21 mouse cellular contexts compared by ENCODE assay signal in genomic region chr19:10434927-10435326, GRCm38 (mm10). TPM values are rescaled to one million over a fixed set of nuclear protein-coding genes. Genes with fewer than 3 reads are reported as not detected.
DNase-seq lines count a peak whose midpoint lies in the region; ATAC-seq and TF ChIP-seq lines count a peak whose summit lies in the region.
"Had no signal": no experiment of that assay in that cellular context is flagged by ENCODE, and none has a peak within 500 bp of the region (broad histone marks: within the 10 kb centered on the region; RNA-seq: fewer than 3 reads in every experiment).

No protein-coding gene starts in this region.

- no peak overlapping the region for H3K27ac ChIP-seq in intestine, embryonic 14.5 days (ENCODE audit: low read depth)
- H3K27ac ChIP-seq in intestine, postnatal 0 days (ENCODE audit: low read depth, low read length), result no peak overlapping the region
- H3K27ac ChIP-seq in lung, postnatal 0 days (ENCODE audit: low read length), result peak overlapping the region; percentile 81
- no peak overlapping the region for H3K27ac ChIP-seq in stomach, embryonic 14.5 days (ENCODE audit: low read length)
- H3K27ac ChIP-seq: embryonic facial prominence, embryonic 12.5 days; kidney, embryonic 15.5 days; limb, embryonic 13.5 days; liver, embryonic 14.5 days; midbrain, embryonic 13.5 days; neural tube, embryonic 13.5 days had no signal

- no peak overlapping the region for H3K9ac ChIP-seq in intestine, embryonic 14.5 days (ENCODE audit: low read length)
- H3K9ac ChIP-seq in intestine, postnatal 0 days (ENCODE audit: low read depth, low read length), result no peak overlapping the region
- no peak overlapping the region for H3K9ac ChIP-seq in lung, postnatal 0 days (replicated peaks; ENCODE audit: low read depth)
- no peak overlapping the region for H3K9ac ChIP-seq in stomach, embryonic 14.5 days (replicated peaks; ENCODE audit: low read depth, low read length)
- H3K9ac ChIP-seq: embryonic facial prominence, embryonic 12.5 days; kidney, embryonic 15.5 days; limb, embryonic 13.5 days; liver, embryonic 14.5 days; midbrain, embryonic 13.5 days; neural tube, embryonic 13.5 days had no signal

- no peak for TF ChIP-seq CTCF in intestine, postnatal 0 days (IDR thresholded peaks at IDR 0.05; ENCODE audit: low read depth)
- TF ChIP-seq CTCF in lung, postnatal 0 days (IDR thresholded peaks at IDR 0.05), result no peak

- H3K4me1 ChIP-seq in intestine, embryonic 14.5 days (replicated peaks; ENCODE audit: control insufficient read depth, insufficient read depth, low read length), result peaks cover 11% of the 10 kb centered on the region
- no peaks in the 10 kb centered on the region for H3K4me1 ChIP-seq in intestine, postnatal 0 days (replicated peaks; ENCODE audit: control insufficient read depth, insufficient read depth, low read length)
- peaks cover 5% of the 10 kb centered on the region; the same call in 1 of the 2 replicates for H3K4me1 ChIP-seq in lung, postnatal 0 days (ENCODE audit: insufficient read depth, low read depth, low read length)
- H3K4me1 ChIP-seq in stomach, embryonic 14.5 days (ENCODE audit: control insufficient read depth, insufficient read depth, low read length), result peaks cover 9% of the 10 kb centered on the region; the same call in 1 of the 2 replicates

- no peak overlapping the region for H3K4me2 ChIP-seq in intestine, embryonic 14.5 days (ENCODE audit: low read length)
- no peak overlapping the region for H3K4me2 ChIP-seq in intestine, postnatal 0 days (replicated peaks; ENCODE audit: low read depth)
- H3K4me2 ChIP-seq in lung, postnatal 0 days (replicated peaks; ENCODE audit: low read depth, low read length), result peak overlapping the region; percentile 28
- H3K4me2 ChIP-seq in stomach, embryonic 14.5 days (replicated peaks; ENCODE audit: low read depth, low read length), result no peak overlapping the region
- H3K4me2 ChIP-seq: embryonic facial prominence, embryonic 12.5 days; kidney, embryonic 15.5 days; limb, embryonic 13.5 days; midbrain, embryonic 13.5 days; neural tube, embryonic 13.5 days had no signal

- no peaks in the 10 kb centered on the region for H3K27me3 ChIP-seq in intestine, embryonic 14.5 days (replicated peaks; ENCODE audit: control insufficient read depth, insufficient read depth, low read length)
- H3K27me3 ChIP-seq in intestine, postnatal 0 days (replicated peaks; ENCODE audit: control insufficient read depth, insufficient read depth, low read length), result no peaks in the 10 kb centered on the region
- no peaks in the 10 kb centered on the region for H3K27me3 ChIP-seq in lung, postnatal 0 days (replicated peaks; ENCODE audit: insufficient read depth, low read length)
- H3K27me3 ChIP-seq in stomach, embryonic 14.5 days (ENCODE audit: control insufficient read depth, insufficient read depth, low read length), result no peaks in the 10 kb centered on the region
- H3K27me3 ChIP-seq: neural tube, embryonic 13.5 days had no signal

- 55% methylated on average over 6 of the region's 6 CpGs for WGBS in intestine, embryonic 14.5 days
- 33% methylated on average over 6 of the region's 6 CpGs for WGBS in intestine, postnatal 0 days
- 44% methylated on average over 6 of the region's 6 CpGs for WGBS in lung, postnatal 0 days
- 41% methylated on average over 6 of the region's 6 CpGs for WGBS in stomach, embryonic 14.5 days

- peak; percentile 74 for TF ChIP-seq EP300 in lung, postnatal 0 days (IDR thresholded peaks at IDR 0.05)

- DNase-seq in intestine, embryonic 14.5 days (ENCODE audit: low spot score), result no peak
- peak; percentile 92 for DNase-seq in lung, postnatal 0 days (ENCODE audit: low spot score)
- no peak for DNase-seq in cerebellum, postnatal 10 days
- no peak for DNase-seq in heart, adult 11 months
- DNase-seq in urinary bladder, adult 18-20 months (ENCODE audit: low spot score in 2 of 2), result no peak
- DNase-seq: adrenal gland, postnatal 25 days; B cell, adult 2 months; cerebellum, adult 11 months; gastrocnemius, postnatal 14 days; layer of hippocampus, postnatal 36 days; thymus, postnatal 36 days had no signal

- no peak overlapping the region for H3K4me3 ChIP-seq in intestine, embryonic 14.5 days (ENCODE audit: low read depth, low read length)
- no peak overlapping the region for H3K4me3 ChIP-seq in intestine, postnatal 0 days (ENCODE audit: low read depth, low read length)
- H3K4me3 ChIP-seq in lung, postnatal 0 days (ENCODE audit: low read depth, low read length), result no peak overlapping the region
- H3K4me3 ChIP-seq in stomach, embryonic 14.5 days (ENCODE audit: low read depth, low read length), result no peak overlapping the region
- H3K4me3 ChIP-seq: embryonic facial prominence, embryonic 12.5 days; erythroblast, embryonic 14.5 days; kidney, embryonic 15.5 days; limb, embryonic 13.5 days; midbrain, embryonic 13.5 days; neural tube, embryonic 13.5 days had no signal

- ATAC-seq in intestine, embryonic 14.5 days (replicated peaks; ENCODE audit: low FRiP score, low TSS enrichment, low read depth), result peak; percentile 55
- peak; percentile 73 for ATAC-seq in intestine, postnatal 0 days
- peak; percentile 96 for ATAC-seq in lung, postnatal 0 days
- peak; percentile 84 for ATAC-seq in stomach, embryonic 14.5 days (ENCODE audit: insufficient number of reproducible peaks, insufficient read depth, low FRiP score, low read depth)
- ATAC-seq: forebrain, embryonic 14.5 days; midbrain, embryonic 13.5 days had no signal

- H3K36me3 ChIP-seq in intestine, embryonic 14.5 days (ENCODE audit: control insufficient read depth, insufficient read depth, low read length), result no peaks in the 10 kb centered on the region
- H3K36me3 ChIP-seq in intestine, postnatal 0 days (ENCODE audit: control insufficient read depth, insufficient read depth), result no peaks in the 10 kb centered on the region
- no peaks in the 10 kb centered on the region for H3K36me3 ChIP-seq in lung, postnatal 0 days (ENCODE audit: insufficient read depth, low read length)
- H3K36me3 ChIP-seq in stomach, embryonic 14.5 days (ENCODE audit: control insufficient read depth, insufficient read depth, low read length), result no peaks in the 10 kb centered on the region
- H3K36me3 ChIP-seq: embryonic facial prominence, embryonic 12.5 days; limb, embryonic 13.5 days had no signal

- no peaks in the 10 kb centered on the region for H3K9me3 ChIP-seq in intestine, embryonic 14.5 days (ENCODE audit: control insufficient read depth, low read length)
- no peaks in the 10 kb centered on the region for H3K9me3 ChIP-seq in intestine, postnatal 0 days (ENCODE audit: control insufficient read depth)
- H3K9me3 ChIP-seq in lung, postnatal 0 days (ENCODE audit: low read length), result no peaks in the 10 kb centered on the region
- H3K9me3 ChIP-seq in stomach, embryonic 14.5 days (ENCODE audit: control insufficient read depth, low read depth, low read length), result no peaks in the 10 kb centered on the region
- H3K9me3 ChIP-seq: embryonic facial prominence, embryonic 12.5 days; kidney, embryonic 15.5 days; limb, embryonic 13.5 days; midbrain, embryonic 13.5 days; neural tube, embryonic 13.5 days had no signal

RNA-seq across cellular contexts. Expression of gene Lrrc10b, which starts 22.3 kb away (rescaled TPM):
- 0.35 and 0.60 TPM in 2 replicates for polyA plus RNA-seq in intestine, embryonic 14.5 days (2014; fragmentation: Nextera tagmentation; extraction: Ambion mirVana)
- polyA plus RNA-seq in intestine, postnatal 0 days (2015; fragmentation: Nextera tagmentation; extraction: Ambion mirVana), result 12.5 and 14.3 TPM in 2 replicates
- polyA plus RNA-seq in lung, postnatal 0 days (2015; fragmentation: Nextera tagmentation; extraction: Ambion mirVana), result 3.7 and 3.9 TPM in 2 replicates
- 0.42 and 0.66 TPM in 2 replicates for polyA plus RNA-seq in stomach, embryonic 14.5 days (2014; fragmentation: Nextera tagmentation; extraction: Ambion mirVana)
- polyA plus RNA-seq: erythroblast, embryonic 14.5 days had no signal

RNA-seq across cellular contexts. Expression of gene Syt7, which starts 46.0 kb away (rescaled TPM):
- 1.5 TPM in 2 replicates for polyA plus RNA-seq in intestine, embryonic 14.5 days (2014; fragmentation: Nextera tagmentation; extraction: Ambion mirVana)
- polyA plus RNA-seq in intestine, postnatal 0 days (2015; fragmentation: Nextera tagmentation; extraction: Ambion mirVana), result 1.9 TPM in 2 replicates
- 1.4 and 3.0 TPM in 2 replicates for polyA plus RNA-seq in lung, postnatal 0 days (2015; fragmentation: Nextera tagmentation; extraction: Ambion mirVana)
- 1.2 and 1.6 TPM in 2 replicates for polyA plus RNA-seq in stomach, embryonic 14.5 days (2014; fragmentation: Nextera tagmentation; extraction: Ambion mirVana)
- polyA plus RNA-seq: erythroblast, embryonic 14.5 days had no signal

RNA-seq across cellular contexts. Expression of gene Ppp1r32, which starts 47.8 kb away (rescaled TPM):
- 0.14 TPM in 1 of 2 replicates, not detected in the other for polyA plus RNA-seq in intestine, embryonic 14.5 days (2014; fragmentation: Nextera tagmentation; extraction: Ambion mirVana)
- polyA plus RNA-seq in intestine, postnatal 0 days (2015; fragmentation: Nextera tagmentation; extraction: Ambion mirVana), result 26.1 and 27.8 TPM in 2 replicates
- 2.6 and 2.9 TPM in 2 replicates for polyA plus RNA-seq in lung, postnatal 0 days (2015; fragmentation: Nextera tagmentation; extraction: Ambion mirVana)
- polyA plus RNA-seq in stomach, embryonic 14.5 days (2014; fragmentation: Nextera tagmentation; extraction: Ambion mirVana), result 0.17 TPM in 1 of 2 replicates, not detected in the other
- polyA plus RNA-seq: kidney, embryonic 15.5 days; limb, embryonic 13.5 days had no signal
